Mouse (Mus musculus) liver, adult 2 months (tissue): ENCODE data around the gene Ccpg1os.

Source experiments
- CTCF ChIP-seq: fragments of 200-500 bp; IDR thresholded peaks from 2 replicates; pipeline ENCODE4 v1.5.1; 2011; ENCODE audit warnings: low read depth, low read length, control low read depth
- POLR2A ChIP-seq: fragments of 200-500 bp; IDR thresholded peaks from 2 replicates; pipeline ENCODE4 v1.6.1; 2011; ENCODE audit warnings: low read length, control low read depth; ENCODE audit not compliant: insufficient read depth; ENCODE audit errors: extremely low read depth

GRCm38 (mm10) chr9:73025818-73026636, 40.8 kb upstream of the Ccpg1os start:
- TF ChIP-seq POLR2A (no peak), CTCF (no peak)
